Comparison of ENCODE assay signal across 20 mouse cellular contexts in genomic region chr11:57145192-57145591, GRCm38 (mm10).
DNase-seq lines count a peak whose midpoint lies in the region; ATAC-seq and TF ChIP-seq lines count a peak whose summit lies in the region.
"Had no signal": no experiment of that assay in that cellular context is flagged by ENCODE, and none has a peak within 500 bp of the region (broad histone marks: within the 10 kb centered on the region; RNA-seq: fewer than 3 reads in every experiment).

No protein-coding gene starts in this region.

- no peak for TF ChIP-seq CTCF in layer of hippocampus, adult 2 months (conservative IDR thresholded peaks at IDR 0.05)
- TF ChIP-seq CTCF in midbrain, postnatal 0 days (IDR thresholded peaks at IDR 0.05): no peak

- no peak overlapping the region for H3K4me2 ChIP-seq in midbrain, postnatal 0 days (ENCODE audit: low read depth, low read length, poor library complexity, severe bottlenecking)
- H3K4me2 ChIP-seq: embryonic facial prominence, embryonic 12.5 days; heart, embryonic 11.5 days; heart, embryonic 15.5 days; hindbrain, embryonic 15.5 days had no signal

- no peaks in the 10 kb centered on the region for H3K27me3 ChIP-seq in midbrain, postnatal 0 days (ENCODE audit: insufficient read depth, low read length)
- H3K27me3 ChIP-seq in midbrain, embryonic 10.5 days (ENCODE audit: low read depth, poor library complexity, severe bottlenecking): no peaks in the 10 kb centered on the region
- no peaks in the 10 kb centered on the region for H3K27me3 ChIP-seq in heart, embryonic 10.5 days (ENCODE audit: insufficient read depth, poor library complexity, severe bottlenecking)
- H3K27me3 ChIP-seq: embryonic facial prominence, embryonic 12.5 days; heart, embryonic 15.5 days; hindbrain, embryonic 15.5 days had no signal

- ATAC-seq in midbrain, postnatal 0 days (ENCODE audit: low FRiP score): no peak
- ATAC-seq: CD4-positive, CD25-positive, alpha-beta regulatory T cell, adult 4 months; forebrain, embryonic 16.5 days had no signal

- peak; percentile 51 to 63 for DNase-seq in cerebellum, postnatal 10 days
- no peak for DNase-seq in cerebellum, adult 8-10 months
- DNase-seq in layer of hippocampus, adult 2 months (ENCODE audit: low spot score in 2 of 2): no peak
- no peak for DNase-seq in layer of hippocampus, postnatal 25 days (ENCODE audit: extremely low spot score in 1 of 2, low spot score in 1 of 2)
- DNase-seq in midbrain, postnatal 0 days (ENCODE audit: low spot score): peak; percentile 58
- no peak for DNase-seq in midbrain, embryonic 10.5 days (ENCODE audit: low spot score)
- DNase-seq in heart, embryonic 10.5 days (ENCODE audit: low spot score): no peak
- DNase-seq: adrenal gland, postnatal 10 days; B cell, adult 2 months; cerebellum, adult 11-12 months; gastrocnemius, postnatal 10 days; heart, adult 18-20 months; heart, postnatal 14 days had no signal

- 31% methylated on average over 7 of the region's 7 CpGs for WGBS in midbrain, postnatal 0 days
- WGBS in midbrain, embryonic 10.5 days: 57% methylated on average over 7 of the region's 7 CpGs
- WGBS in heart, embryonic 10.5 days: 69% methylated on average over 7 of the region's 7 CpGs

- no peaks in the 10 kb centered on the region for H3K9me3 ChIP-seq in midbrain, postnatal 0 days (ENCODE audit: low read length)
- no peaks in the 10 kb centered on the region for H3K9me3 ChIP-seq in midbrain, embryonic 10.5 days (replicated peaks)
- no peaks in the 10 kb centered on the region for H3K9me3 ChIP-seq in heart, embryonic 10.5 days
- H3K9me3 ChIP-seq: embryonic facial prominence, embryonic 12.5 days; heart, embryonic 15.5 days; hindbrain, embryonic 15.5 days had no signal

- H3K4me1 ChIP-seq in midbrain, postnatal 0 days (ENCODE audit: insufficient read depth, low read length): peaks cover 5% of the 10 kb centered on the region; the same call in 1 of the 2 replicates
- peaks cover 18% of the 10 kb centered on the region for H3K4me1 ChIP-seq in midbrain, embryonic 10.5 days
- no peaks in the 10 kb centered on the region for H3K4me1 ChIP-seq in heart, embryonic 10.5 days
- H3K4me1 ChIP-seq: embryonic facial prominence, embryonic 12.5 days; heart, embryonic 15.5 days had no signal

- peak overlapping the region; percentile 73 for H3K27ac ChIP-seq in layer of hippocampus, adult 2 months
- no peak overlapping the region for H3K27ac ChIP-seq in midbrain, postnatal 0 days (ENCODE audit: low read depth, low read length)
- H3K27ac ChIP-seq in midbrain, embryonic 10.5 days (replicated peaks): no peak overlapping the region
- no peak overlapping the region for H3K27ac ChIP-seq in heart, embryonic 10.5 days
- H3K27ac ChIP-seq: embryonic facial prominence, embryonic 12.5 days; heart, embryonic 15.5 days; hindbrain, embryonic 15.5 days had no signal

- H3K4me3 ChIP-seq in layer of hippocampus, adult 2 months: no peak overlapping the region
- no peak overlapping the region for H3K4me3 ChIP-seq in midbrain, postnatal 0 days (ENCODE audit: low read depth, low read length)
- H3K4me3 ChIP-seq in midbrain, embryonic 10.5 days: no peak overlapping the region
- no peak overlapping the region for H3K4me3 ChIP-seq in heart, embryonic 10.5 days
- H3K4me3 ChIP-seq: embryonic facial prominence, embryonic 12.5 days; heart, embryonic 15.5 days; hindbrain, embryonic 15.5 days had no signal

- no peak overlapping the region for H3K9ac ChIP-seq in midbrain, postnatal 0 days (replicated peaks; ENCODE audit: low read length, poor library complexity, severe bottlenecking)
- H3K9ac ChIP-seq: embryonic facial prominence, embryonic 12.5 days; heart, embryonic 15.5 days; hindbrain, embryonic 15.5 days had no signal

- no peaks in the 10 kb centered on the region for H3K36me3 ChIP-seq in midbrain, postnatal 0 days (ENCODE audit: insufficient read depth, low read length)
- H3K36me3 ChIP-seq in midbrain, embryonic 10.5 days: no peaks in the 10 kb centered on the region
- no peaks in the 10 kb centered on the region for H3K36me3 ChIP-seq in heart, embryonic 10.5 days
- H3K36me3 ChIP-seq: embryonic facial prominence, embryonic 12.5 days; G1E; heart, embryonic 15.5 days; hindbrain, embryonic 15.5 days had no signal

Comparison
In these comparisons a context has a peak if more than half of its experiments do, and no peak if none do; other contexts are left out.
1. DNase-seq: peak in cerebellum, postnatal 10 days (2 of 2) and midbrain, postnatal 0 days (single experiment); none in cerebellum, adult 8-10 months (single experiment), layer of hippocampus, adult 2 months (0 of 2), layer of hippocampus, postnatal 25 days (0 of 2), midbrain, embryonic 10.5 days (single experiment) and heart, embryonic 10.5 days (single experiment).